Mouse (Mus musculus) erythroblast, adult 5-6 weeks (primary cell): ENCODE measurements around the gene Cfap61. TPM values are rescaled to one million over a fixed set of nuclear protein-coding genes. Genes with fewer than 3 reads are reported as not detected.

ENCODE experiments used
- ATAC-seq: replicated peaks from 2 replicates; pipeline ENCODE4 v1.8.0; 2016; ENCODE audit warnings: moderate number of reproducible peaks, mild to moderate bottlenecking, moderate TSS enrichment, inconsistent platforms; ENCODE audit not compliant: poor library complexity, low FRiP score, severe bottlenecking
- total RNA-seq, 2 experiments: library from RNA; stranded (forward) in 1 of 2; stranded (reverse) in 1 of 2; fragments of 150-400 nt in 1 of 2; fragments of 200-764, 138-1000 nt in 1 of 2; gene quantifications; 2 replicates each; pipeline versions ENCODE4 v1.2.3 to v1.2.4; 2015 to 2017; ENCODE audit warnings: low replicate concordance in 2 of 2

Cfap61 gene
- total RNA-seq, 2 experiments from 2014 or later, result not detected

- no peak for ATAC-seq
Measured at GRCm38 (mm10) chr2:146067364-146067763, 132.8 kb downstream of the Cfap61 start.

- ATAC-seq, result no peak
Measured at GRCm38 (mm10) chr2:146073300-146073699, 138.7 kb downstream of the Cfap61 start.

GRCm38 (mm10) chr2:146077117-146077516 lies 142.5 kb downstream of the Cfap61 start:
- ATAC-seq, result no peak

- no peak for ATAC-seq
Measured at GRCm38 (mm10) chr2:146080282-146080681, 145.7 kb downstream of the Cfap61 start.

GRCm38 (mm10) chr2:146083326-146083871 lies 148.8 kb downstream of the Cfap61 start:
- no peak for ATAC-seq

GRCm38 (mm10) chr2:146087411-146087810 lies 152.8 kb downstream of the Cfap61 start:
- no peak for ATAC-seq

- no peak for ATAC-seq
Measured at GRCm38 (mm10) chr2:146089157-146089692, 154.6 kb downstream of the Cfap61 start.

- ATAC-seq, result no peak
Measured at GRCm38 (mm10) chr2:146097532-146097931, 162.9 kb downstream of the Cfap61 start.

GRCm38 (mm10) chr2:146098853-146099717 lies 164.5 kb downstream of the Cfap61 start:
- ATAC-seq, result peak; percentile 92

GRCm38 (mm10) chr2:146099838-146100237 lies 165.3 kb downstream of the Cfap61 start:
- ATAC-seq, result no peak

GRCm38 (mm10) chr2:146100489-146101060 lies 166.0 kb downstream of the Cfap61 start:
- no peak for ATAC-seq

GRCm38 (mm10) chr2:146102600-146102999 lies 168.0 kb downstream of the Cfap61 start:
- ATAC-seq, result no peak

GRCm38 (mm10) chr2:146105341-146105740 lies 170.8 kb downstream of the Cfap61 start:
- no peak for ATAC-seq

GRCm38 (mm10) chr2:146107980-146108379 lies 173.4 kb downstream of the Cfap61 start:
- no peak for ATAC-seq

GRCm38 (mm10) chr2:146109921-146110320 lies 175.3 kb downstream of the Cfap61 start:
- no peak for ATAC-seq

GRCm38 (mm10) chr2:146116282-146116681 lies 181.7 kb downstream of the Cfap61 start:
- no peak for ATAC-seq

- ATAC-seq, result no peak
Measured at GRCm38 (mm10) chr2:146116726-146117125, 182.1 kb downstream of the Cfap61 start.

- ATAC-seq, result no peak
Measured at GRCm38 (mm10) chr2:146117191-146117914, 182.8 kb downstream of the Cfap61 start.

- no peak for ATAC-seq
Measured at GRCm38 (mm10) chr2:146117915-146118403, 183.4 kb downstream of the Cfap61 start.

- no peak for ATAC-seq
Measured at GRCm38 (mm10) chr2:146121551-146121950, 187.0 kb downstream of the Cfap61 start.
